Mouse (Mus musculus) neural tube, embryonic 12.5 days (tissue): ENCODE data around the gene Serpinh1. TPM values are rescaled to one million over a fixed set of nuclear protein-coding genes. Genes with fewer than 3 reads are reported as not detected.
A peak's percentile ranks its signal among the peaks of the same experiment; 100 is the strongest.

Experiments used
- ATAC-seq: fragments of 200-750 bp; cut with Nextera tagmentation; 2 replicates; pipeline ENCODE4 v1.8.0; 2017; ENCODE audit warnings: low read depth, mild to moderate bottlenecking, moderate TSS enrichment, moderate library complexity; ENCODE audit not compliant: low FRiP score
- H3K27ac ChIP-seq: fragments of 300-500 bp; sonication (generic); 2 replicates; pipeline ENCODE4 v1.5.1; 2016
- H3K27me3 ChIP-seq: fragments of 300-500 bp; sonication (generic); replicated peaks from 2 replicates; pipeline ENCODE4 v1.6.1; 2016; ENCODE audit warnings: mild to moderate bottlenecking
- H3K36me3 ChIP-seq: fragments of 300-500 bp; sonication (generic); 2 replicates; pipeline ENCODE4 v1.6.1; 2016; ENCODE audit warnings: mild to moderate bottlenecking
- H3K4me1 ChIP-seq: fragments of 300-500 bp; sonication (generic); 2 replicates; pipeline ENCODE4 v1.6.1; 2016
- H3K4me2 ChIP-seq: fragments of 300-500 bp; sonication (generic); replicated peaks from 2 replicates; pipeline ENCODE4 v1.6.1; 2016; ENCODE audit warnings: mild to moderate bottlenecking
- H3K4me3 ChIP-seq: fragments of 300-500 bp; sonication (generic); 2 replicates; pipeline ENCODE4 v1.5.1; 2016
- H3K9ac ChIP-seq: fragments of 300-500 bp; sonication (generic); 2 replicates; pipeline ENCODE4 v1.6.1; 2016; ENCODE audit warnings: mild to moderate bottlenecking
- H3K9me3 ChIP-seq: fragments of 300-500 bp; sonication (generic); 2 replicates; pipeline ENCODE4 v1.6.1; 2016; ENCODE audit warnings: mild to moderate bottlenecking
- WGBS: fragments of 180-500 bp; shearing (Covaris S2); methylation state at CpG from one replicate; pipeline ENCODE4 v1.1.7; 2016; 5-methylcytosine and 5-hydroxymethylcytosine counted together
- polyA plus RNA-seq: library from polyadenylated mRNA; unstranded; fragments of >200 nt; fragmentation: Nextera tagmentation; extraction: Ambion mirVana; gene quantifications from 2 replicates; pipeline ENCODE4 v1.2.1, GENCODE M21; 2016

The Serpinh1 gene
- polyA plus RNA-seq, 1 experiment from 2014 or later = 640 TPM

DNA sequence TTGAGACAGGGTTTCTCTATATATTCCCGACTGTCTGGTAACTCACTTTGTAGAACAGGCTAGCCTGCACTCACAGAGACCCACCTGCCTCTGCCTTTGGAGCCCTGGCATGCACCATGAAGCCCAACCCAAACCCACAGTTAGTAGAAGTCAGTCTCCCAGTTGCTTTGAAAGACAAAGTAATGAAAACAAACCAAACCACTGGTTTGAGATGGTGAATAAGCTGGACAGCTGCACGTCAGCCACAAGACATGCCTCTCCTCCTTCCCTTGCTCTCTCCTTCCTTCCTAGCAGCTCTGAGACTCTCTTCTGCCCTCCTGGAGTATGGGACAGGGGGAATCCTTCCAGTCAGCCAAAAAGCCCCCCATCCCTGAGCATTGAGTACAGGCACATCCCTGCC lies 9.1 kb upstream of the Serpinh1 start:
- no peak overlapping the region for H3K4me2 ChIP-seq
- no peaks in the 10 kb centered on the region for H3K27me3 ChIP-seq
- no peaks in the 10 kb centered on the region for H3K36me3 ChIP-seq
- 87% methylated on average over 2 of the region's 2 CpGs for WGBS
- no peak overlapping the region for H3K9ac ChIP-seq
- no peak for ATAC-seq
- H3K4me3 ChIP-seq = no peak overlapping the region
- no peaks in the 10 kb centered on the region for H3K9me3 ChIP-seq
- H3K4me1 ChIP-seq = peaks cover 32% of the 10 kb centered on the region
- H3K27ac ChIP-seq = no peak overlapping the region

GRCm38 (mm10) chr7:99360803-99361414 lies 7.9 kb upstream of the Serpinh1 start:
- Histone ChIP-seq H3K27me3 (no peaks in the 10 kb centered on the region), H3K4me3 (no peak overlapping the region), H3K4me2 (peak overlapping the region; percentile 37), H3K9ac (peak overlapping the region; percentile 38; the same call in 1 of the 2 replicates), H3K27ac (peak overlapping the region; percentile 91), H3K36me3 (no peaks in the 10 kb centered on the region), H3K9me3 (no peaks in the 10 kb centered on the region), H3K4me1 (peaks cover 44% of the 10 kb centered on the region)
- ATAC-seq = no peak
- WGBS = 12% methylated on average over 8 of the region's 8 CpGs

GRCm38 (mm10) chr7:99360021-99360802 lies 7.2 kb upstream of the Serpinh1 start:
- no peaks in the 10 kb centered on the region for H3K9me3 ChIP-seq
- no peak overlapping the region for H3K4me3 ChIP-seq
- ATAC-seq = peak; percentile 97
- peak overlapping the region; percentile 43; the same call in 1 of the 2 replicates for H3K9ac ChIP-seq
- no peaks in the 10 kb centered on the region for H3K27me3 ChIP-seq
- peaks cover 51% of the 10 kb centered on the region for H3K4me1 ChIP-seq
- peak overlapping the region; percentile 91 for H3K27ac ChIP-seq
- H3K4me2 ChIP-seq = peak overlapping the region; percentile 37
- no peaks in the 10 kb centered on the region for H3K36me3 ChIP-seq
- 8% methylated on average over 10 of the region's 10 CpGs for WGBS

GRCm38 (mm10) chr7:99358371-99358770 lies 5.3 kb upstream of the Serpinh1 start:
- no peak overlapping the region for H3K4me2 ChIP-seq
- no peak overlapping the region for H3K9ac ChIP-seq
- no peaks in the 10 kb centered on the region for H3K9me3 ChIP-seq
- H3K27ac ChIP-seq = no peak overlapping the region
- H3K4me3 ChIP-seq = no peak overlapping the region
- H3K4me1 ChIP-seq = peaks cover 53% of the 10 kb centered on the region
- 90% methylated on average over 8 of the region's 8 CpGs for WGBS
- H3K36me3 ChIP-seq = no peaks in the 10 kb centered on the region
- H3K27me3 ChIP-seq = no peaks in the 10 kb centered on the region
- ATAC-seq = no peak

DNA sequence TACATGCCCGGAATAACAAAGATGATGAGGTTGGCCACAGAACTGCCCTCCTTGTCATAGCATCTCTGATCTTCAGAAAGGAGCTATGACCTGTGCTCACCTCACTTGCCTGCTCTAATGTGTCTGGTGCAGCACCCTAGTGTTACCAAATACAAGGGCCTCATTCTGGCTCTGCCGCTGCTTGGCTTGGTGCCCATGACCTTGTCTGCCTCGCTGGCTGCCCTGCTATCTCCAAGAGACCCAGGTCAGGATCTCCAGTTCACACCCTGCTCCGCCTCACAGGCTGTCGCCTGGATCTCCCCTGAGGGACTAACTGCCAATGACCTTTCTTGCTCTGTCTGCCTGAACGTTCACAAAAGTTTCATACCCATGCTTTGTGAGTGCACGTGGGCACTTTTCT lies 4.2 kb upstream of the Serpinh1 start:
- H3K9ac ChIP-seq = no peak overlapping the region
- no peaks in the 10 kb centered on the region for H3K36me3 ChIP-seq
- H3K4me2 ChIP-seq = no peak overlapping the region
- H3K27ac ChIP-seq = no peak overlapping the region
- H3K4me1 ChIP-seq = peaks cover 65% of the 10 kb centered on the region
- H3K4me3 ChIP-seq = no peak overlapping the region
- WGBS = 67% methylated on average over 7 of the region's 7 CpGs
- ATAC-seq = no peak
- H3K27me3 ChIP-seq = no peaks in the 10 kb centered on the region
- H3K9me3 ChIP-seq = no peaks in the 10 kb centered on the region

DNA sequence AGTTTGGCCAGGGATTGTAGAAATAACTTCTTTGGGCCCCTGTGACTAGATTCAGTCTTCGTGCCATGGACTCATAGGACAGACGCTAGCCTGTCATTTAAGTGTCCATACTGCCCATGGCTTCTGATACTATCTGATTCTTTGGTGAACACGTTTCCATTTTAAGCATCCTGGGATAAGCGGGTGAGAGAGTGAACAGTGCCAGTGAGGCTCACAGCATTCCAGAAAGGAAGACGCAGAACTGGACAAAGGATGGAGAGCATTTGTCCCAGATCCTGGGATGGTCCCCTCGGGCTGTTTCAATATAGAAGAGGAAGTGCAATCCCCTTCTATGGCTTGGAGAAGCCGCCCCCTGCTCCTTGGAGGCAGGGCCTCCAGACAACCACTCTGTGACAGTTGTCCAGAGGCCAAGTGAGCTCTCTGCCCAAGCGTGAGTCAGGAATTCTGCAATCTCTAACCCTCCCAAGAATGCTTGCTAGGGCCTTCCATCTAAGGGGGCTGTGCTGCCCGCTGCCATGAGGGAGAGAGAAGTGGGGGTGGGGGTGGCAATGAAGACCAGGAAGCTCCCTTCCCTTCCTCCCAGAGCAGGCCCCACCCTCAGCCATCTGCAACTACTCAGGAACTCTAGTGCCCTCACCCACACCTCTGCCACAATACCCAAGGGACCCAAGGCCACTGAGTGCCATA lies 3.3 kb upstream of the Serpinh1 start:
- Histone ChIP-seq H3K27ac (peak overlapping the region; percentile 59), H3K36me3 (no peaks in the 10 kb centered on the region), H3K27me3 (no peaks in the 10 kb centered on the region), H3K4me3 (no peak overlapping the region), H3K4me1 (peaks cover 71% of the 10 kb centered on the region), H3K4me2 (peak overlapping the region; percentile 46), H3K9me3 (no peaks in the 10 kb centered on the region), H3K9ac (no peak overlapping the region)
- ATAC-seq = no peak
- 44% methylated on average over 9 of the region's 9 CpGs for WGBS

GRCm38 (mm10) chr7:99355731-99356131 lies 2.7 kb upstream of the Serpinh1 start:
- 8% methylated on average over 7 of the region's 7 CpGs for WGBS
- no peaks in the 10 kb centered on the region for H3K9me3 ChIP-seq
- H3K36me3 ChIP-seq = no peaks in the 10 kb centered on the region
- ATAC-seq = no peak
- peaks cover 71% of the 10 kb centered on the region for H3K4me1 ChIP-seq
- no peak overlapping the region for H3K4me3 ChIP-seq
- no peaks in the 10 kb centered on the region for H3K27me3 ChIP-seq
- H3K27ac ChIP-seq = peak overlapping the region; percentile 59
- H3K9ac ChIP-seq = 0 out of 2 replicates have a peak overlapping the region, but pooled peaks have one; percentile 33
- H3K4me2 ChIP-seq = peak overlapping the region; percentile 46

- H3K4me1 ChIP-seq = peaks cover 67% of the 10 kb centered on the region
- H3K9me3 ChIP-seq = no peaks in the 10 kb centered on the region
- H3K4me2 ChIP-seq = peak overlapping the region; percentile 73
- WGBS = 2% methylated on average over 18 of the region's 18 CpGs
- H3K27me3 ChIP-seq = no peaks in the 10 kb centered on the region
- peaks cover 25% of the 10 kb centered on the region for H3K36me3 ChIP-seq
- H3K9ac ChIP-seq = peak overlapping the region; percentile 74
- H3K4me3 ChIP-seq = peak overlapping the region; percentile 44
- peak; percentile 41 for ATAC-seq
- H3K27ac ChIP-seq = peak overlapping the region; percentile 82
Observed at GRCm38 (mm10) chr7:99351802-99352517, 1.1 kb downstream of the Serpinh1 start.

- 6% methylated on average over 12 of the region's 12 CpGs for WGBS
- ATAC-seq = no peak; the same call in 1 of the 2 replicates
- H3K27me3 ChIP-seq = no peaks in the 10 kb centered on the region
- H3K9me3 ChIP-seq = no peaks in the 10 kb centered on the region
- H3K9ac ChIP-seq = peak overlapping the region; percentile 74
- peak overlapping the region; percentile 82 for H3K27ac ChIP-seq
- H3K4me1 ChIP-seq = peaks cover 60% of the 10 kb centered on the region
- peak overlapping the region; percentile 44 for H3K4me3 ChIP-seq
- H3K36me3 ChIP-seq = peaks cover 32% of the 10 kb centered on the region
- peak overlapping the region; percentile 73 for H3K4me2 ChIP-seq
Observed at GRCm38 (mm10) chr7:99351104-99351801, 1.8 kb downstream of the Serpinh1 start.

DNA sequence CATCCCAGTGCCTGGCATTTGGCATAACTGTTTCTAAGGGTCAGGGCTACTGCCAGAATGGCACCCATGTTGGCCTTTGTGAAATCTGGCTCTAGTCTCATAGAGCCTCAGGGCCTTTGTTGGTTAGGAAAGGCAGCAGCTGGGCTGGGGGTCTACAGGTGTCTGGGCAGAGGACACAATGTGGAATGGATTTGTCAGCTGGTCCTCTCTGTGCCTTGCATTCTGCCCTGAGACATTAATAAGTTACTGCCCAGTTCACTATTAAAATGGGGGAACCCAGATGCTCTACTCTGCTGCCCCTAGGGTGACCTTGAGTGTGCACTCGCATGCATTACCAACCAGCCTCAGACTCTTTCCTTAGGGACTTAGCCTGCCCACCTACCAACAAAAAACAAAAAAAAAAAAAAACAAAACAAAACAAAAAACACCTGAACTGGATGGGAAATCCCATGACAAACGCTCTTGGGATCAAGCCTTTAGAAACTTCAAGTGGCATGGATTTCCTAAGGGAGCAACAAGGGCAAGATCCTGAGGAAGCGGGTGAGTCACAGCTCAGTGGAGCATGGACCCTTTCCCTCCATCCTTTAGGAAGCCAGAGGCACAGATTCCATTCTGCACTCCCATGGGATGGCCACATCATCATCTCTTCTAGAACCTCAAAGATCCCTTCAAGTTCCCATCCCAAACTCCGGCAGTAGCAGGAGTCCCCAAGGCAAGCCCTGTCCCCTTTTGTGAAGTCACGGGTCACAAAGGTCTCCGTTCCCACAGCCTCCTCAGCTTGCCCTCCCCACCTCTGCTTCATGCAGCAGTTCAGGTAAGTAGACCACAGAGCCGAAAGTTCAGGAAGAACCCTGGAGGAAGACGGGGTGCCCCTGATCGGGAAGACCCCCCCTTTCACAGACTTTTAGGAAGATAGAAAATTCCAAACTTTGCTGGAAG lies 3.0 kb downstream of the Serpinh1 start:
- H3K27me3 ChIP-seq = no peaks in the 10 kb centered on the region
- H3K27ac ChIP-seq = no peak overlapping the region
- no peak for ATAC-seq
- peak overlapping the region; percentile 73 for H3K4me2 ChIP-seq
- H3K9me3 ChIP-seq = no peaks in the 10 kb centered on the region
- peaks cover 48% of the 10 kb centered on the region for H3K4me1 ChIP-seq
- WGBS = 80% methylated on average over 9 of the region's 9 CpGs
- peaks cover 42% of the 10 kb centered on the region for H3K36me3 ChIP-seq
- peak overlapping the region; percentile 74; the same call in 1 of the 2 replicates for H3K9ac ChIP-seq
- peak overlapping the region; percentile 44 for H3K4me3 ChIP-seq
